Mouse (Mus musculus): Measurements from ENCODE around the gene Zdhhc8.

DNA sequence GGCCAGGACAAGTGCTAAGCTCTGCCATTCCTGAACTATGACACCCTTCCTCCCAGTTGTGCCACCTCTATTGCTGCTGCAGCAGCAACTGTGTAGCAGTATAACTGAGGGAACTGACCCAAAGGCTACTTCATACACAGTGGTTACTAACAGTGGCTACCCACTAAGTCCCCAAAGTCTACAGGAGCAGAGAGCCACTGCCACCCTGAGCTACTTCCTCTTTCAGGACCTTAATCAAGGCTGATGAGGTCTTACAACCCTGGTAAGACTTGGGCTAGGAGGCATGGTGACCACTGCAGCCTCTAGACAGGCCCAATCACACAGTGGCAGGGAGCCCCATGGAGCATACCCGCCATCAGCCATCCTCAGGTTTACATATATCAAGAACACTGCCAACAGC lies 32.9 kb downstream of the Zdhhc8 start:
- TF ChIP-seq CTCF (IDR thresholded peaks at IDR 0.05; ENCODE audit: low read depth) = no peak
- TF ChIP-seq EP300 (optimal IDR thresholded peaks at IDR 0.05) = no peak

Measured in stomach, postnatal 0 days (tissue).